Mouse (Mus musculus) neutrophil, adult 83 days (primary cell): Measurements from ENCODE around the gene Pax8. TPM values are rescaled to one million over a fixed set of nuclear protein-coding genes. Genes with fewer than 3 reads are reported as not detected.

Experiments
- total RNA-seq, 2 experiments: library from RNA; stranded (reverse); gene quantifications; one replicate each; pipeline ENCODE4 v1.2.4; 2023

Gene Pax8
- 1 to 10 TPM; 2.4 to 4.8 TPM for total RNA-seq

GRCm38 (mm10) chr2:24475420-24475819, at the start of gene Pax8:
TSS of gene Pax8 (minus strand) at chr2:24475599.

Other genes with a start within 250 kb of the Pax8 start
- not detected for gene Il1f5, start 198.6 kb downstream of the Pax8 start, total RNA-seq
- gene Il1f10, start 184.4 kb downstream of the Pax8 start, total RNA-seq, result not detected
- gene Il1rn, start 138.7 kb downstream of the Pax8 start, total RNA-seq, result 10 to 100 TPM; 92.4 to 94.5 TPM
- 100 to 1,000 TPM; 121 to 123 TPM for gene Psd4, start 108.0 kb downstream of the Pax8 start, total RNA-seq